Mouse (Mus musculus) kidney, embryonic 14.5 days (tissue): Measurements from ENCODE around the gene Lmntd2. TPM values are rescaled to one million over a fixed set of nuclear protein-coding genes. Genes with fewer than 3 reads are reported as not detected.

Experiments used
- ATAC-seq: fragments of 200-750 bp; cut with Nextera tagmentation; 2 replicates; pipeline ENCODE4 v1.8.0; 2017; ENCODE audit warnings: moderate number of reproducible peaks, mild to moderate bottlenecking, moderate TSS enrichment, moderate library complexity; ENCODE audit not compliant: low FRiP score, low TSS enrichment
- H3K27ac ChIP-seq: fragments of 300-500 bp; sonication (generic); 2 replicates; pipeline ENCODE4 v1.5.1; 2014; ENCODE audit warnings: low read depth, mild to moderate bottlenecking, low read length, moderate library complexity, mixed read lengths
- H3K27me3 ChIP-seq: fragments of 300-500 bp; sonication (generic); 2 replicates; pipeline ENCODE4 v1.6.1; 2014; ENCODE audit warnings: mild to moderate bottlenecking, low read length; ENCODE audit not compliant: control insufficient read depth, insufficient read depth
- H3K36me3 ChIP-seq: fragments of 300-500 bp; sonication (generic); 2 replicates; pipeline ENCODE4 v1.6.1; 2014; ENCODE audit warnings: low read length, mixed read lengths; ENCODE audit not compliant: control insufficient read depth, insufficient read depth
- H3K4me1 ChIP-seq: fragments of 300-500 bp; sonication (generic); 2 replicates; pipeline ENCODE4 v1.6.1; 2014; ENCODE audit warnings: low read length, mixed read lengths; ENCODE audit not compliant: control insufficient read depth, insufficient read depth
- H3K4me2 ChIP-seq: fragments of 300-500 bp; sonication (generic); replicated peaks from 2 replicates; pipeline ENCODE4 v1.6.1; 2014; ENCODE audit warnings: low read depth, mild to moderate bottlenecking, low read length
- H3K4me3 ChIP-seq: fragments of 300-500 bp; sonication (generic); 2 replicates; pipeline ENCODE4 v1.5.1; 2014; ENCODE audit warnings: mild to moderate bottlenecking, low read length
- H3K9ac ChIP-seq: fragments of 300-500 bp; sonication (generic); 2 replicates; pipeline ENCODE4 v1.6.1; 2014; ENCODE audit warnings: low read depth, mild to moderate bottlenecking, low read length, moderate library complexity
- H3K9me3 ChIP-seq: fragments of 300-500 bp; sonication (generic); 2 replicates; pipeline ENCODE4 v1.6.1; 2016; ENCODE audit warnings: low read length; ENCODE audit not compliant: control insufficient read depth
- WGBS: fragments of 180-500 bp; shearing (Covaris S2); extraction: QIAGEN DNeasy Blood & Tissue Kit; methylation state at CpG from one replicate; pipeline ENCODE4 v1.1.7; 2014; 5-methylcytosine and 5-hydroxymethylcytosine counted together
- polyA plus RNA-seq: library from polyadenylated mRNA; unstranded; fragments of >200 nt; fragmentation: Nextera tagmentation; extraction: Ambion mirVana; gene quantifications from 2 replicates; pipeline ENCODE4 v1.2.1, GENCODE M21; 2014

Lmntd2 gene
- polyA plus RNA-seq, 1 experiment from 2014 or later: 3.4 TPM

DNA sequence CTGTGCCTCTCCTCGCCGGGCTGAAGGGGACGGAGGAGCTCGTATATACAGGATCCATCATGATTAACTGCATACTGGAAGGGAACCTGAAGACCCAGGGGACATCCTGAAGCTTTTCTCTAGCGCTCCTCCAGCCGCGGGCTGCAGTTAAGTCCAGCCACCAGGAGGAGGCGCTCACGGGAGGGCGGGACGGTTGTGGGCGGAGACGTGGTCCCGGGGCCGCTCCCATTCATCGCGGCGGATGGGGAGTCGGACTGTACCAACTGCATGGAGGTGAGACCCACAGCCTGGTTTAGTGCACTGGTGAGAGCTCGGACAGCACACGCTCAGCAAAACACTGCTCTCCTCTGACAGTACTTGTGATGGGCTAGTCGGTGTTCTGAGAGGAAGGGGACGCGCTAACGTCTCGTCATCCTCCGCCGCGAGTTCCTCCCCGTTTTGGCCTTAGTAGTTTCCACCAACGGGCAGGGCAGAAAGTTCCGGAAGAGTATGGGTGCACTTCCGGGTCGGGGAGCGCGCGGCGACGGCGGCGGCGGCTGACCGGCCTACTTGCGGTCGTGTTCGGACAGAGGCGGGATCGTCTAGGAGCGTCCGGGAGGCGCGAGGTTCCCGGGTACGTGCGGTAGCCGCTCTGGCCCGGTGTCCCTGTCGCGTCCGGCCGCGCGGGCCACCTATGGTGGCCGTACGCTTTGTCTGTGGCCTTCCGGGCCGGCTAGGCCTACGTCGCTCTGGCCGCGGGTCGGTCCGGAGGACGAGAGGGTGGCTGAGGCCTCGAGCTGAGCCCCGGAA, 14.6 kb upstream of the Lmntd2 start, which contains the start of gene Phrf1:
Phrf1 (plus strand) TSS at position 506 of the 789 bp plus-strand sequence.
- peak; percentile 94 for ATAC-seq
- Histone ChIP-seq H3K36me3 (peaks cover 28% of the 10 kb centered on the region), H3K9me3 (no peaks in the 10 kb centered on the region), H3K27ac (peak within 1 kb of the TSS; percentile 73), H3K27me3 (no peaks in the 10 kb centered on the region), H3K4me1 (peaks cover 18% of the 10 kb centered on the region), H3K9ac (peak within 1 kb of the TSS; percentile 98), H3K4me2 (peak within 1 kb of the TSS; percentile 80), H3K4me3 (peak within 1 kb of the TSS; percentile 100)
- under 1% methylated on average over 74 of the region's 76 CpGs for WGBS

DNA sequence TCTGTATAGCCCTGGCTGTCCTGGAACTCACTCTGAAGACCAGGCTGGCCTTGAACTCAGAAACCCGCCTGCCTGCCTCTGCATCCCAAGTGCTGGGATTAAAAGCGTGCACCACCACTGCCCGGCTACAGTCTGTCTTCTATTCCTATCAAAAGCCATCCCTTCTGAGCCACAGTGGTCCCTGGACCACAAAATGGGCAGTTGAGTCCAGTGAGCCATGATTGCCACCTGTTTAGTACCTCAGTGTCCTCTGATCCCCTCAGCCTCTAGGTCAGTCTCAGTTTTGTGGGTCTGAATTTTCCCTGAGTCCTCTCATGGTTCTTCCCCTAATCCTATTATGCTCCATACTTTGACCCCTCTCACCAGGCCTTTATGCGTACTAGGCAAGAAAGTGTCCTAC, 13.9 kb upstream of the Lmntd2 start:
- Histone ChIP-seq H3K27ac (no peak overlapping the region), H3K4me2 (no peak overlapping the region), H3K4me1 (peaks cover 18% of the 10 kb centered on the region), H3K36me3 (peaks cover 21% of the 10 kb centered on the region), H3K9me3 (no peaks in the 10 kb centered on the region), H3K4me3 (peak overlapping the region; percentile 100; the same call in 1 of the 2 replicates), H3K9ac (peak overlapping the region; percentile 98; the same call in 1 of the 2 replicates), H3K27me3 (no peaks in the 10 kb centered on the region)
- ATAC-seq: no peak
- 84% methylated on average over 4 of the region's 4 CpGs for WGBS

DNA sequence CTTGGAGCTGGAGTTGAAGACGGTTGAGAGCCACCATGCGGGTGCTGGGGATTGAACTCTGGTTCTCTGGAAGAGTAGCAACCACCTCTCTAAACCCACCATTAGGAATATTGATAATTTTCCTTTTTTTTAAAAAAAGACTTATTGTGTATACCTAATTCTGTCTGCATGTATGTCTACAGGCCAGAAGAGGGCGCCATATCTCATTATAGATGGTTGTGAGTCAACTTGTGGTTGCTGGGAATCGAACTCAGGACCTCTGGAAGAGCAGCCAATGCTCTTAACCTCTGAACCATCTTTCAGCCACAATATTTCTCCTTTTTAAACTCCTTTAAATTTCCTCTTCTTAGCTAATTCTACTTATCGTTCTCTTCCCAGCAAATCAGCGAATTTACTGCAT, 12.7 kb upstream of the Lmntd2 start:
- peaks cover 25% of the 10 kb centered on the region for H3K4me1 ChIP-seq
- no peaks in the 10 kb centered on the region for H3K27me3 ChIP-seq
- no peak overlapping the region for H3K9ac ChIP-seq
- ATAC-seq: no peak
- H3K4me2 ChIP-seq: no peak overlapping the region
- no peak overlapping the region for H3K27ac ChIP-seq
- H3K4me3 ChIP-seq: no peak overlapping the region
- 81% methylated on average over 6 of the region's 6 CpGs for WGBS
- peaks cover 9% of the 10 kb centered on the region for H3K36me3 ChIP-seq
- no peaks in the 10 kb centered on the region for H3K9me3 ChIP-seq

DNA sequence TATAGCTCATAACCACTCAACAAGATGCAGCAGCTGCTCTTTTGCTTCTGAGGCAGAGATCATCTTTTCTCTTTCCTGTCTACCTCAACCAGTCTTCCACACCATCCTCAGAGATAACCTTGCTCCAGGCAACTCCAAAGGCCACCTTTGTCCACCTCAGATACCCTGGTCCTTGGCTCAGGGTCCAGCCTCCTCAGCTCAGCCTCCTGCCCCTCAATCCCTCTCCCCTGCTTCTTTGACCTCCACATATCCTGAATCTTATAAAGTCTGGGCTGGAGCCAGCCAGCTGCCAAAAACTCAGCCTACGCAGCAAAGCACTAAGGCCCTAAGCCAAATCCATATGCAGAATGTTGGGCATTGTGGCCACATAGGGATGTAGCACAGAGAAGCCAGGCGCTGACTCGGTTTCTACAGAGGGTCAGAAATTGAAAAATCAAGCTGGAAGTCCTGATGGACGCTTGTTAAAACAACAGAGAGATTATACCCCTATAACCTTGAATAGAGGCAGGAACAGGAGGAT, 8.9 kb upstream of the Lmntd2 start:
- 86% methylated on average over 4 of the region's 4 CpGs for WGBS
- H3K36me3 ChIP-seq: peaks cover 10% of the 10 kb centered on the region; the same call in 1 of the 2 replicates
- no peak overlapping the region for H3K4me3 ChIP-seq
- H3K27ac ChIP-seq: peak overlapping the region; percentile 77; the same call in 1 of the 2 replicates
- no peaks in the 10 kb centered on the region for H3K27me3 ChIP-seq
- H3K9ac ChIP-seq: peak overlapping the region; percentile 48; the same call in 1 of the 2 replicates
- ATAC-seq: no peak
- H3K4me1 ChIP-seq: peaks cover 17% of the 10 kb centered on the region; the same call in 1 of the 2 replicates
- H3K9me3 ChIP-seq: no peaks in the 10 kb centered on the region
- H3K4me2 ChIP-seq: no peak overlapping the region; the same call in 1 of the 2 replicates

DNA sequence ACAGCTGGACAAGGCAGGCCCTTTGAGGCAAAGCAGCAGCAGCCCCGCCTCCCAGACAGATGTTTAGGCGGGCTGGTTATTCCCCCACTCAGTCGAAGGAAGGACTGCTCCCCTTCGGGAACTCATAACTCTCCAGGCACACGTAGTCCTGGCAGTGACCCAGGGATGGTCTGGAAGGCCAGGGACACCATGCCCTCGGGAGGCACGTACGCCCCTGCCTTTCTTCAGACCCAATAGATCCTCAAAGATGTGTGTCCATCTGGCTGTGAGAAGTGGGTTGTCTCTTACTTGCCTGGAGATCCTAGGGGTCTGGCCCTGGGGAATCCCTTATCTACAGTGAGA, 8.2 kb upstream of the Lmntd2 start:
- Histone ChIP-seq H3K4me2 (peak overlapping the region; percentile 95), H3K9me3 (no peaks in the 10 kb centered on the region), H3K4me1 (peaks cover 21% of the 10 kb centered on the region; the same call in 1 of the 2 replicates), H3K27me3 (no peaks in the 10 kb centered on the region), H3K4me3 (peak overlapping the region; percentile 19; the same call in 1 of the 2 replicates), H3K27ac (peak overlapping the region; percentile 77), H3K36me3 (peaks cover 12% of the 10 kb centered on the region; the same call in 1 of the 2 replicates), H3K9ac (peak overlapping the region; percentile 48)
- 6% methylated on average over 8 of the region's 8 CpGs for WGBS
- no peak for ATAC-seq

DNA sequence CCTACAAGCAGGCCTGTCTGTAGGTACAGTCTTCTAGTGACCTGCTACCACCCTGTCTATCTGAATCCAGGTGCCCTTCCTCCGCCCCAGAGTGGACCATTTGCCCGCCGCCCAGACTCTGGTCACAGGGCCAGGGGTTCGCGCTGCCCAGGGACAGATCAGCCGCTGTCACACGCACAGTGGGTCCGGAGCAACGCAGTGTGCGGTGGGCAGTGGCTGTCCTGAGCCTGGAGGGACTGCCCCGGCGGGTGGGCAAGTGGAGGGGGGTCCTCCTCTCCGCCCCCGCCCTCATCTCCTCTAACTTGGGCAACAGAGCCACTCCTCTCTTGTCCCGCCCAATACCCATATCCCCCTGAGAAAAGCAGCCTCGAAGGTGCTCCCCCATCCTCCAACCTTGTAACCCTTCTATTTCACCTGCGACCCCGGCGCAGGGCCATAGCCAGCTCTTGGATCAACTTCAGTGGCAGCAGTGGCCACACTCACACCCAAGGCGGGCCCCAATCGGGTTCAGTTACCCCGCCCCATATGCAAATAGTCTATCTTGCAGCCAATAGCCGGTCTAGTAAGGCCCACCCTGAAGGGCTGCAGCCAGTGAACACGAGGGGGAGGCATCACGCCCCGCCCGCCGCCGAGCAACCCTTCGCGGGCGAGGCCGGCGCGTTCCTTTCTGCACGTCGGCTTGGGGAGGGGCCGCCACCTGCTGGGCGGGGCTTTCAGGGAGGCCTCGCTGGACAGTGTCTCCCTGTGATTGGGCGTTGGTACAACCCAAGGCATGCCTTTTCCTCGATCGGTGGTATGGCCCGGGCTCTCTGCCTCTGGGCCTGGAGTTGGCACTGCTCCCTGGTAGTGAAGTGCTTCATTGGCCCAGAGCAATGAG, 7.6 kb upstream of the Lmntd2 start:
- peak overlapping the region; percentile 95 for H3K4me2 ChIP-seq
- H3K4me3 ChIP-seq: peak overlapping the region; percentile 52
- no peaks in the 10 kb centered on the region for H3K27me3 ChIP-seq
- H3K4me1 ChIP-seq: peaks cover 27% of the 10 kb centered on the region
- H3K36me3 ChIP-seq: peaks cover 12% of the 10 kb centered on the region; the same call in 1 of the 2 replicates
- no peaks in the 10 kb centered on the region for H3K9me3 ChIP-seq
- peak overlapping the region; percentile 83 for H3K27ac ChIP-seq
- WGBS: 4% methylated on average over 40 of the region's 44 CpGs
- H3K9ac ChIP-seq: peak overlapping the region; percentile 74
- peak; percentile 97 for ATAC-seq

DNA sequence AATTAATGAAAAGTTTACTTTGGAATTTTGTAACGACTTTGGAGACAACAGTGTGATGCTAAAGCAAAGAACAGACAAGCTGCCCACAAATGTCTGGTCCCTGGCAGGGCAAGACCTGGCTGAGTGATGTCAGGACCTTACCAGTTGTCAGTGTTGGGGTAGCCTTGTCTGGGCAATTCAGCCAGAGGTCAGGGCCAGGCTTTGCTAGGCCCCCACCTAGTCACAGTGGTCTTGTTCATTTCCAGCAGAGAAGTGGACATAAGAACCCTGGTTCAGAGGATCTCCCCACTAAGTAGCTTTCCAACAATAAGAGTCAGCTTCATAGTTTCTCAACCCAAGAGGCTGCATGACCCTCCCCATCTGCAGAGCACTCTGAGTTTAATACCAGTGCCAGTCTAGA, 6.5 kb upstream of the Lmntd2 start:
- no peaks in the 10 kb centered on the region for H3K9me3 ChIP-seq
- H3K4me2 ChIP-seq: peak overlapping the region; percentile 95; the same call in 1 of the 2 replicates
- H3K27ac ChIP-seq: no peak overlapping the region
- H3K27me3 ChIP-seq: no peaks in the 10 kb centered on the region
- peaks cover 12% of the 10 kb centered on the region; the same call in 1 of the 2 replicates for H3K36me3 ChIP-seq
- WGBS: 88% methylated on average over 1 of the region's 1 CpGs
- H3K9ac ChIP-seq: peak overlapping the region; percentile 74; the same call in 1 of the 2 replicates
- peak overlapping the region; percentile 52; the same call in 1 of the 2 replicates for H3K4me3 ChIP-seq
- ATAC-seq: no peak
- peaks cover 28% of the 10 kb centered on the region for H3K4me1 ChIP-seq

DNA sequence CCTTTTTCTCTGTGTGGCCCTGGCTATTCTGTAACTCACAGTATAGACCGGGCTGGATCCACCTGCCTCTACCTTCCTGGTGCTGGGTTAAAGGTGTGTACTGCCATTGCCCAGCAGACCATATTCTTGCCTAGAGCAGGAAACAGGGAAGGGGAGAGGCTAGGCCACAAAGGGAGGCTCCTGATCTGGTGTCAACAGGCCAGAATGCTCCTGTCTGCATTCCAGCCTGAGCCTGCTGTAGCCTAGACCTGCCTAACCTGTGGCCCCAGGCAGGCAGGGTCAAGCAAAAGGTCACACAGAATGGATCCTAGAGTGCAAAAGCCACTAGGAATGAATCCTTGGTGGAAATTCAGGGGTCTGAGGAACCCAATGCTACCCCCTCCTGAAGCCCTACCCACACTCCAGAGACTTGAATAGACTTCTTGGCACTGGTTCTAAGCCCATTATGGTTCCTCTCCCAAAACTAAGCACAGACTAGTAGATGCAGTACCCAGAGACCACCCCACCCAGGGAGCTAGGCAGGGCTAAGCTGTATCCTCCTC, 5.7 kb upstream of the Lmntd2 start:
- WGBS: 94% methylated on average over 1 of the region's 1 CpGs
- peaks cover 12% of the 10 kb centered on the region; the same call in 1 of the 2 replicates for H3K36me3 ChIP-seq
- H3K9ac ChIP-seq: no peak overlapping the region
- ATAC-seq: no peak
- H3K27ac ChIP-seq: no peak overlapping the region
- no peak overlapping the region for H3K4me3 ChIP-seq
- no peaks in the 10 kb centered on the region for H3K9me3 ChIP-seq
- H3K4me2 ChIP-seq: no peak overlapping the region
- no peaks in the 10 kb centered on the region for H3K27me3 ChIP-seq
- H3K4me1 ChIP-seq: peaks cover 34% of the 10 kb centered on the region
